Comparison of ENCODE assay signal across 9 mouse cellular contexts in genomic region chr12:82104211-82104610, GRCm38 (mm10).
A peak's percentile ranks its signal among the peaks of the same experiment; 100 is the strongest.
DNase-seq lines count a peak whose midpoint lies in the region; ATAC-seq and TF ChIP-seq lines count a peak whose summit lies in the region.
"Had no signal": no experiment of that assay in that cellular context is flagged by ENCODE, and none has a peak within 500 bp of the region (broad histone marks: within the 10 kb centered on the region; RNA-seq: fewer than 3 reads in every experiment).

No protein-coding gene starts in this region.

- no peak overlapping the region for H3K9ac ChIP-seq in forebrain, postnatal 0 days
- H3K9ac ChIP-seq: limb, embryonic 13.5 days had no signal

- no peak for TF ChIP-seq CTCF in forebrain, postnatal 0 days (IDR thresholded peaks at IDR 0.05; ENCODE audit: low read depth)

- DNase-seq in heart, adult 18-20 months: peak; percentile 29 to 39
- no peak for DNase-seq in heart, postnatal 14 days
- DNase-seq in forebrain, postnatal 0 days: peak; percentile 90
- DNase-seq in layer of hippocampus, adult 9-11 months: peak; percentile 94
- DNase-seq in right cerebral cortex, postnatal 10 days (ENCODE audit: low spot score in 2 of 2): peak; percentile 88 to 94
- DNase-seq in ovary, adult 18-20 months (ENCODE audit: low spot score): no peak
- no peak for DNase-seq in embryo, embryonic 10.5 days (ENCODE audit: low spot score)
- no peak for DNase-seq in kidney, adult 18-20 months

- no peaks in the 10 kb centered on the region for H3K9me3 ChIP-seq in forebrain, postnatal 0 days (ENCODE audit: low read length)
- H3K9me3 ChIP-seq: limb, embryonic 13.5 days had no signal

- intact Hi-C loops in heart, postnatal 14 days (cut with DNase I): no loop called here

- peaks cover 19% of the 10 kb centered on the region for H3K4me1 ChIP-seq in forebrain, postnatal 0 days (ENCODE audit: insufficient read depth)

- H3K4me3 ChIP-seq in forebrain, postnatal 0 days (ENCODE audit: low read depth, low read length): no peak overlapping the region
- H3K4me3 ChIP-seq: limb, embryonic 13.5 days had no signal

- H3K36me3 ChIP-seq in forebrain, postnatal 0 days (ENCODE audit: insufficient read depth): no peaks in the 10 kb centered on the region
- H3K36me3 ChIP-seq: limb, embryonic 13.5 days had no signal

- 33% methylated on average over 10 of the region's 10 CpGs for WGBS in forebrain, postnatal 0 days

- H3K27ac ChIP-seq in forebrain, postnatal 0 days (ENCODE audit: low read depth, low read length): peak overlapping the region; percentile 89

- no peaks in the 10 kb centered on the region for H3K27me3 ChIP-seq in forebrain, postnatal 0 days (ENCODE audit: insufficient read depth, low read length)
- H3K27me3 ChIP-seq: limb, embryonic 13.5 days had no signal

- ATAC-seq in forebrain, postnatal 0 days: peak; percentile 95

- H3K4me2 ChIP-seq in forebrain, postnatal 0 days (ENCODE audit: low read depth): no peak overlapping the region
- H3K4me2 ChIP-seq: limb, embryonic 13.5 days had no signal

Comparison
In these comparisons a context has a peak if more than half of its experiments do, and no peak if none do; other contexts are left out.
1. DNase-seq: peak in heart, adult 18-20 months (2 of 2), forebrain, postnatal 0 days (single experiment), layer of hippocampus, adult 9-11 months (single experiment) and right cerebral cortex, postnatal 10 days (2 of 2); none in heart, postnatal 14 days (0 of 2), ovary, adult 18-20 months (single experiment), embryo, embryonic 10.5 days (single experiment) and kidney, adult 18-20 months (single experiment).